Mouse (Mus musculus): ENCODE results near the gene Ovca2. TPM values are rescaled to one million over a fixed set of nuclear protein-coding genes. Genes with fewer than 3 reads are reported as not detected.
"Not testable (repeated sequence)": the region's sequence is repeated elsewhere in the genome, so short reads cannot be mapped to it uniquely, and the experiment has no call there.

The Ovca2 gene
- polyA plus RNA-seq, 1 experiment: not detected

- Histone ChIP-seq H3K4me3 (ENCODE audit: insufficient read depth, low read depth, low read length) (peak overlapping the region; percentile 81), H3K4me1 (ENCODE audit: control insufficient read depth, insufficient read depth, low read length) (peaks cover 14% of the 10 kb centered on the region), H3K27ac (ENCODE audit: insufficient read depth, low read depth, low read length) (no peak overlapping the region)
- 51% methylated on average over 12 of the region's 12 CpGs for WGBS
- TF ChIP-seq POLR2A (IDR thresholded peaks at IDR 0.05; ENCODE audit: insufficient read depth, low read depth, low read length) (no peak), CTCF (IDR thresholded peaks at IDR 0.05; ENCODE audit: insufficient read depth, low read depth, low read length) (no peak)
Measured at GRCm38 (mm10) chr11:75178011-75178410, 624 bp downstream of the Ovca2 start.

GRCm38 (mm10) chr11:75174574-75174973 is 4.1 kb downstream of the Ovca2 start:
- WGBS: 60% methylated on average over 6 of the region's 6 CpGs
- not testable (repeated sequence) for H3K27ac ChIP-seq (ENCODE audit: insufficient read depth, low read depth, low read length); H3K4me3 ChIP-seq (ENCODE audit: insufficient read depth, low read depth, low read length)
- H3K4me1 ChIP-seq (ENCODE audit: control insufficient read depth, insufficient read depth, low read length): peaks cover 30% of the 10 kb centered on the region

GRCm38 (mm10) chr11:75173799-75174165 is 4.9 kb downstream of the Ovca2 start:
- 0 out of 2 replicates have a peak, but pooled peaks have one; percentile 35 for TF ChIP-seq POLR2A (IDR thresholded peaks at IDR 0.05; ENCODE audit: insufficient read depth, low read depth, low read length)
- TF ChIP-seq CTCF (IDR thresholded peaks at IDR 0.05; ENCODE audit: insufficient read depth, low read depth, low read length): no peak
- H3K4me1 ChIP-seq (ENCODE audit: control insufficient read depth, insufficient read depth, low read length): peaks cover 31% of the 10 kb centered on the region
- WGBS: under 1% methylated on average over 15 of the region's 15 CpGs
- peak overlapping the region; percentile 58 for H3K27ac ChIP-seq (ENCODE audit: insufficient read depth, low read depth, low read length)
- peak overlapping the region; percentile 67 for H3K4me3 ChIP-seq (ENCODE audit: insufficient read depth, low read depth, low read length)

- peak overlapping the region; percentile 73 for H3K27ac ChIP-seq (ENCODE audit: insufficient read depth, low read depth, low read length)
- peaks cover 33% of the 10 kb centered on the region for H3K4me1 ChIP-seq (ENCODE audit: control insufficient read depth, insufficient read depth, low read length)
- under 1% methylated on average over 71 of the region's 71 CpGs for WGBS
- H3K4me3 ChIP-seq (ENCODE audit: insufficient read depth, low read depth, low read length): peak overlapping the region; percentile 67
- TF ChIP-seq POLR2A (IDR thresholded peaks at IDR 0.05; ENCODE audit: insufficient read depth, low read depth, low read length) (no peak), CTCF (IDR thresholded peaks at IDR 0.05; ENCODE audit: insufficient read depth, low read depth, low read length) (no peak)
Measured at GRCm38 (mm10) chr11:75173095-75173798, 5.4 kb downstream of the Ovca2 start.

GRCm38 (mm10) chr11:75172151-75173094 is 6.2 kb downstream of the Ovca2 start:
- peak overlapping the region; percentile 69; the same call in 1 of the 2 replicates for H3K27ac ChIP-seq (ENCODE audit: insufficient read depth, low read depth, low read length)
- H3K4me3 ChIP-seq (ENCODE audit: insufficient read depth, low read depth, low read length): peak overlapping the region; percentile 67
- H3K4me1 ChIP-seq (ENCODE audit: control insufficient read depth, insufficient read depth, low read length): peaks cover 26% of the 10 kb centered on the region
- TF ChIP-seq CTCF (IDR thresholded peaks at IDR 0.05; ENCODE audit: insufficient read depth, low read depth, low read length) (no peak), POLR2A (IDR thresholded peaks at IDR 0.05; ENCODE audit: insufficient read depth, low read depth, low read length) (peak; percentile 75)
- WGBS: under 1% methylated on average over 73 of the region's 75 CpGs

GRCm38 (mm10) chr11:75171186-75171865 is 7.3 kb downstream of the Ovca2 start:
- WGBS: 13% methylated on average over 17 of the region's 17 CpGs
- Histone ChIP-seq H3K27ac (ENCODE audit: insufficient read depth, low read depth, low read length) (0 out of 2 replicates have a peak overlapping the region, but pooled peaks have one; percentile 16), H3K4me3 (ENCODE audit: insufficient read depth, low read depth, low read length) (peak overlapping the region; percentile 67; the same call in 1 of the 2 replicates), H3K4me1 (ENCODE audit: control insufficient read depth, insufficient read depth, low read length) (peaks cover 32% of the 10 kb centered on the region)
- no peak for TF ChIP-seq POLR2A (IDR thresholded peaks at IDR 0.05; ENCODE audit: insufficient read depth, low read depth, low read length)
- no peak for TF ChIP-seq CTCF (IDR thresholded peaks at IDR 0.05; ENCODE audit: insufficient read depth, low read depth, low read length)

- Histone ChIP-seq H3K4me1 (ENCODE audit: control insufficient read depth, insufficient read depth, low read length) (peaks cover 40% of the 10 kb centered on the region), H3K27ac (ENCODE audit: insufficient read depth, low read depth, low read length) (peak overlapping the region; percentile 29; the same call in 1 of the 2 replicates), H3K4me3 (ENCODE audit: insufficient read depth, low read depth, low read length) (peak overlapping the region; percentile 54)
- under 1% methylated on average over 38 of the region's 38 CpGs for WGBS
- TF ChIP-seq CTCF (IDR thresholded peaks at IDR 0.05; ENCODE audit: insufficient read depth, low read depth, low read length) (no peak; the same call in none of the 2 replicates), POLR2A (IDR thresholded peaks at IDR 0.05; ENCODE audit: insufficient read depth, low read depth, low read length) (peak; percentile 6; the same call in 1 of the 2 replicates)
Measured at GRCm38 (mm10) chr11:75170136-75170751, 8.4 kb downstream of the Ovca2 start.

- 4% methylated on average over 23 of the region's 23 CpGs for WGBS
- peak within 1 kb of the TSS; percentile 19; the same call in 1 of the 2 replicates for H3K27ac ChIP-seq (ENCODE audit: insufficient read depth, low read depth, low read length)
- TF ChIP-seq POLR2A (IDR thresholded peaks at IDR 0.05; ENCODE audit: insufficient read depth, low read depth, low read length) (no peak), CTCF (IDR thresholded peaks at IDR 0.05; ENCODE audit: insufficient read depth, low read depth, low read length) (no peak)
- H3K4me3 ChIP-seq (ENCODE audit: insufficient read depth, low read depth, low read length): peak within 1 kb of the TSS; percentile 54
- H3K4me1 ChIP-seq (ENCODE audit: control insufficient read depth, insufficient read depth, low read length): peaks cover 40% of the 10 kb centered on the region
Measured at GRCm38 (mm10) chr11:75169405-75170080, 9.1 kb downstream of the Ovca2 start, which contains the start of gene Hic1. Hic1 (minus strand) TSS chr11:75169519.

All from olfactory bulb, adult 2 months (tissue).